Mouse (Mus musculus) central nervous system, embryonic 18 days (tissue): ENCODE results near the gene Tmem243. TPM values are rescaled to one million over a fixed set of nuclear protein-coding genes. Genes with fewer than 3 reads are reported as not detected.

ENCODE experiments used
- polyA plus RNA-seq: library from polyadenylated mRNA; depleted of rRNA; stranded (reverse); fragments of >200 nt; gene quantifications from 2 replicates; pipeline ENCODE4 v1.2.3, GENCODE M21; 2012; rRNA removed

Tmem243 gene
- polyA plus RNA-seq = 4.5 and 5.2 TPM in 2 replicates

GRCm38 (mm10) chr5:9100207-9100848 is at the start of gene Tmem243:
Tmem243 (plus strand) TSS chr5:9100668.

GRCm38 (mm10) chr5:9161456-9162041 is 61.1 kb downstream of the Tmem243 start, which contains the start of gene Dmtf1:
Dmtf1 (minus strand) TSS chr5:9161776.

Other genes with a start within 250 kb of the Tmem243 start
- gene Abcb4, start 207.0 kb upstream of the Tmem243 start, polyA plus RNA-seq = 0.71 and 0.84 TPM in 2 replicates
- 14.5 and 16.9 TPM in 2 replicates for gene Crot, start 103.3 kb upstream of the Tmem243 start, polyA plus RNA-seq
- 79.9 and 85.5 TPM in 2 replicates for gene Dmtf1, start 61.1 kb downstream of the Tmem243 start, polyA plus RNA-seq
- 38.7 and 44.2 TPM in 2 replicates for gene 9330182L06Rik, start 165.4 kb downstream of the Tmem243 start, polyA plus RNA-seq